Mouse (Mus musculus) erythroblast, adult 5-6 weeks (primary cell): Measurements from ENCODE around the gene Irf9. TPM values are rescaled to one million over a fixed set of nuclear protein-coding genes. Genes with fewer than 3 reads are reported as not detected.

Source experiments
- ATAC-seq: replicated peaks from 2 replicates; pipeline ENCODE4 v1.8.0; 2016; ENCODE audit warnings: moderate number of reproducible peaks, mild to moderate bottlenecking, moderate TSS enrichment, inconsistent platforms; ENCODE audit not compliant: poor library complexity, low FRiP score, severe bottlenecking
- total RNA-seq, 2 experiments: library from RNA; stranded (forward) in 1 of 2; stranded (reverse) in 1 of 2; fragments of 150-400 nt in 1 of 2; fragments of 200-764, 138-1000 nt in 1 of 2; gene quantifications; 2 replicates each; pipeline versions ENCODE4 v1.2.3 to v1.2.4; 2015 to 2017; ENCODE audit warnings: low replicate concordance in 2 of 2

The Irf9 gene
- total RNA-seq, 2 experiments from 2014 or later = 65.1 to 106 TPM

GRCm38 (mm10) chr14:55605743-55606459, 2.5 kb downstream of the Irf9 start:
- 0 out of 2 replicates have a peak, but pooled peaks have one; percentile 17 for ATAC-seq

- no peak for ATAC-seq
Measured at GRCm38 (mm10) chr14:55608339-55608738, 5.0 kb downstream of the Irf9 start.

GRCm38 (mm10) chr14:55613346-55613745, 10.0 kb downstream of the Irf9 start:
- ATAC-seq = no peak

- ATAC-seq = peak; percentile 26; the same call in 1 of the 2 replicates
Measured at GRCm38 (mm10) chr14:55614565-55615178, 11.3 kb downstream of the Irf9 start.

GRCm38 (mm10) chr14:55615876-55616275, 12.5 kb downstream of the Irf9 start:
- no peak for ATAC-seq

GRCm38 (mm10) chr14:55616844-55617243, 13.5 kb downstream of the Irf9 start:
- no peak for ATAC-seq

- ATAC-seq = peak; percentile 77
Measured at GRCm38 (mm10) chr14:55617822-55618221, 14.5 kb downstream of the Irf9 start, which contains the start of gene Rec8. Gene Rec8, plus strand, starts transcription at chr14:55618037.

GRCm38 (mm10) chr14:55618486-55619195, 15.3 kb downstream of the Irf9 start:
- peak; percentile 45 for ATAC-seq

- peak; percentile 54 for ATAC-seq
Measured at GRCm38 (mm10) chr14:55628077-55628827, 24.9 kb downstream of the Irf9 start.

GRCm38 (mm10) chr14:55629312-55629711, 25.9 kb downstream of the Irf9 start:
- ATAC-seq = peak; percentile 65

GRCm38 (mm10) chr14:55634874-55635522, 31.6 kb downstream of the Irf9 start:
- ATAC-seq = no peak

GRCm38 (mm10) chr14:55635523-55636007, 32.2 kb downstream of the Irf9 start, which contains the start of gene Ipo4:
Gene Ipo4, minus strand, starts transcription at chr14:55635957.
- peak; percentile 87 for ATAC-seq

- no peak for ATAC-seq
Measured at GRCm38 (mm10) chr14:55637795-55638194, 34.4 kb downstream of the Irf9 start, which contains the start of gene Gm49378. Gene Gm49378, minus strand, starts transcription at chr14:55637895.

GRCm38 (mm10) chr14:55640816-55641215, 37.4 kb downstream of the Irf9 start:
- ATAC-seq = no peak

GRCm38 (mm10) chr14:55641291-55641690, 37.9 kb downstream of the Irf9 start:
- no peak for ATAC-seq

GRCm38 (mm10) chr14:55642679-55643059, 39.3 kb downstream of the Irf9 start:
- peak; percentile 14 for ATAC-seq

- ATAC-seq = peak; percentile 85
Measured at GRCm38 (mm10) chr14:55643060-55643907, 39.9 kb downstream of the Irf9 start, which contains the start of gene Tm9sf1. Gene Tm9sf1, minus strand, starts transcription at chr14:55643806.

GRCm38 (mm10) chr14:55644261-55644888, 41.0 kb downstream of the Irf9 start:
- ATAC-seq = no peak
